Mouse (Mus musculus): ENCODE results near the gene Pdzrn4. TPM values are rescaled to one million over a fixed set of nuclear protein-coding genes. Genes with fewer than 3 reads are reported as not detected.

The Pdzrn4 gene
- polyA plus RNA-seq, 1 experiment from 2014 or later: 0.03 TPM

- Histone ChIP-seq H3K4me2 (no peak overlapping the region), H3K27me3 (no peaks in the 10 kb centered on the region), H3K4me1 (replicated peaks) (no peaks in the 10 kb centered on the region), H3K27ac (no peak overlapping the region), H3K4me3 (replicated peaks) (no peak overlapping the region), H3K9ac (no peak overlapping the region), H3K9me3 (replicated peaks) (no peaks in the 10 kb centered on the region), H3K36me3 (no peaks in the 10 kb centered on the region)
- 62% methylated on average over 3 of the region's 3 CpGs for WGBS (ENCODE audit: insufficient replicate concordance)
- DNase-seq (no peak), ATAC-seq (ENCODE audit: low read depth) (no peak)
These were observed 159.0 kb downstream of the Pdzrn4 start for GRCm38 (mm10) chr15:92555716-92556115.

- WGBS (ENCODE audit: insufficient replicate concordance): 62% methylated on average over 5 of the region's 5 CpGs
- H3K4me1 ChIP-seq (replicated peaks): no peaks in the 10 kb centered on the region
- no peak for DNase-seq
- no peak for ATAC-seq (ENCODE audit: low read depth)
- no peak overlapping the region for H3K4me3 ChIP-seq (replicated peaks)
- no peak overlapping the region for H3K4me2 ChIP-seq
- H3K36me3 ChIP-seq: no peaks in the 10 kb centered on the region
- no peaks in the 10 kb centered on the region for H3K27me3 ChIP-seq
- H3K9me3 ChIP-seq (replicated peaks): no peaks in the 10 kb centered on the region
- H3K9ac ChIP-seq: no peak overlapping the region
- H3K27ac ChIP-seq: no peak overlapping the region
These were observed 161.9 kb downstream of the Pdzrn4 start for GRCm38 (mm10) chr15:92558592-92558991.

GRCm38 (mm10) chr15:92562149-92562548, 165.5 kb downstream of the Pdzrn4 start:
- H3K27ac ChIP-seq: no peak overlapping the region
- H3K4me1 ChIP-seq (replicated peaks): no peaks in the 10 kb centered on the region
- no peak for DNase-seq
- no peak overlapping the region for H3K4me3 ChIP-seq (replicated peaks)
- ATAC-seq (ENCODE audit: low read depth): no peak
- no peaks in the 10 kb centered on the region for H3K36me3 ChIP-seq
- no peaks in the 10 kb centered on the region for H3K9me3 ChIP-seq (replicated peaks)
- no peak overlapping the region for H3K9ac ChIP-seq
- WGBS (ENCODE audit: insufficient replicate concordance): 64% methylated on average over 6 of the region's 6 CpGs
- no peak overlapping the region for H3K4me2 ChIP-seq
- H3K27me3 ChIP-seq: no peaks in the 10 kb centered on the region

DNA sequence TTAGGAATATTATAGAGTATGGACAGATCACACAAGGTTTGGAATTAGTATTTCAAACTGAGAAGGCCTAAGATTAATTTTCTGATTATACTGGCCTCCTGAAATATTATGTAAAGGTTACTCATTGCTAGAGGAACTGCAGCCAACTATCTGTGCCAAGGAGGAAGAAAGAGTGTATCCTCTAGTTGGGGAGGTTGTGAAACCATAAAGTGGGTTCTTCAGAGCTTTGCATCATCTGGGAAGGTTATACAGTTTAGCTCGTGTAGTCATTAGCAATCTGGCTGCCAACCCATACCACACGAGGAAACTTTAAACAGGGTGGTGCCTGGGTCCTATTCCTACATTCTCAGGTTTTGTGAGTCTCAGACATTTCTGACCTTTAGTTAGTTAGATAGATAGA, 166.9 kb downstream of the Pdzrn4 start:
- no peak for ATAC-seq (ENCODE audit: low read depth)
- Histone ChIP-seq H3K4me3 (replicated peaks) (no peak overlapping the region), H3K4me2 (no peak overlapping the region), H3K27me3 (no peaks in the 10 kb centered on the region), H3K4me1 (replicated peaks) (no peaks in the 10 kb centered on the region), H3K9ac (no peak overlapping the region), H3K27ac (no peak overlapping the region), H3K36me3 (no peaks in the 10 kb centered on the region), H3K9me3 (replicated peaks) (no peaks in the 10 kb centered on the region)
- WGBS (ENCODE audit: insufficient replicate concordance): 59% methylated on average over 2 of the region's 2 CpGs
- DNase-seq: no peak

DNA sequence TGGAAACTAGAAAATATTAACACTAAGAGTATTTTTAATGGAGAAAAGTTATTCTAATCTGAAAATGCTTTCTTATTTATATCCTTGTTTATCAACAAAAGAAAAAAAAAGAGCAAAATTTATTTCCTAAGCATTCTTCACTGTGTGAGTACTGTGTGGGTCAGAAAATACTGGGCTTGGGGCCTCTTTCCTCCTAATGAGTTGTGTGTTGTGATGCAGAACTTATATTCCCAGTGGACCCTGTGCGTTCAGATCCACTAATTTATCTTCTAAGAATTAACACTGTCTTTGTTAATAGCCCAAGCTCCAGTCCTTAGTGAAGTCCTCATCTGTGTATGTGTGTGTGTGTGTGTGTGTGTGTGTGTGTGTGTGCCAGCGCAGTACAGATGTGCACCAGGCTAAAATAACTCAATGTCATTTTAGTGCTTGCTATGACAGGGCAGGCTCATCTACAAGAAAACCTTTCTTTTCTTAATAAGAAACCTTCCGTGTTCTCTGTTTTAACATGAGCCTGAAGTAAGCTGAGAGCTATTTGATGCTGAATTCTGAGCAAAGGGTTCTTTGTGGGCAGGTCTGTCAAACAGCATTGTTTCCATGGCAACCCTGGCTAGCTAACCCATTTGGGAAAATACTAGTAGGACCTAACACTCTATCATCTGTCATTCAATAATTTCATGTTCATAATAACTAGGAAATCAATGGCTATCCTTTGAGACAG, 174.0 kb downstream of the Pdzrn4 start:
- H3K4me3 ChIP-seq (replicated peaks): no peak overlapping the region
- ATAC-seq (ENCODE audit: low read depth): no peak
- H3K4me1 ChIP-seq (replicated peaks): no peaks in the 10 kb centered on the region
- H3K9me3 ChIP-seq (replicated peaks): no peaks in the 10 kb centered on the region
- H3K27ac ChIP-seq: no peak overlapping the region
- H3K27me3 ChIP-seq: no peaks in the 10 kb centered on the region
- no peak for DNase-seq
- 57% methylated on average over 3 of the region's 3 CpGs for WGBS (ENCODE audit: insufficient replicate concordance)
- no peak overlapping the region for H3K9ac ChIP-seq
- H3K36me3 ChIP-seq: no peaks in the 10 kb centered on the region
- H3K4me2 ChIP-seq: no peak overlapping the region

DNA sequence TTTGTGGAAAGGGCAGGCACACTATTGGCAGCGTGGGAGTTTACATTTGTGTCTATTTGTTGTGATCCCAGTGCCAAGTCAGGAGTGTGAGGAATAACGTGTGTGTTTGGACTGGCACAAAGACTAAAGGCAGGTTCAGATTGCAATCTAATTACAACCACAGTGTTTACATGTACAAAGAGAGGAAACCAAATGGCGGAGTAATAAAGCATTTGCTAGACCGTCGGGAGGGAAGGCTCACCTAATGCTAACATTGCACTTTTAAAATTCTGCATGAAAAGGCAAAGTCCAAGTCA, 174.5 kb downstream of the Pdzrn4 start:
- 62% methylated on average over 5 of the region's 5 CpGs for WGBS (ENCODE audit: insufficient replicate concordance)
- Histone ChIP-seq H3K27me3 (no peaks in the 10 kb centered on the region), H3K4me3 (replicated peaks) (no peak overlapping the region), H3K9ac (no peak overlapping the region), H3K36me3 (no peaks in the 10 kb centered on the region), H3K27ac (no peak overlapping the region), H3K4me1 (replicated peaks) (no peaks in the 10 kb centered on the region), H3K4me2 (no peak overlapping the region), H3K9me3 (replicated peaks) (no peaks in the 10 kb centered on the region)
- no peak for ATAC-seq (ENCODE audit: low read depth)
- DNase-seq: no peak

DNA sequence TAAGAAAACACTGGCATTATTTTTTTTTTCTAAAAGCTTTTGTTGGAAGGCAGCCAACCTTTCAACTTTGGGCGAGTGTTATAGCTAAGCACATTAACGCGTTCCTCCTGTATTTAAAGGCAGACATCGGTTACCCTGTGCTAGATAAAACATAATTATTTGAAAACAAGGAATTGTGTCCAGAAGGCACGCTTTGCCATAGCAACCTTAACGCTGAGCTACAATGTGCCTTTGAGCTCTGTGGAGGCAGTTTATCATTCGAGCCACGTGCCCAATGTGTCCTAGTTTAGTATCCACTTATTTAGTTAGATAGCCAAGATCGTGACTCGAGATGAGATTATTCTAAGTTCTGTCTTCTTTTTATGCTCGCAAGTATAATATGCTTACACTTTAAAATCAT, 180.8 kb downstream of the Pdzrn4 start:
- no peak for ATAC-seq (ENCODE audit: low read depth)
- H3K27me3 ChIP-seq: no peaks in the 10 kb centered on the region
- H3K9ac ChIP-seq: no peak overlapping the region
- H3K4me2 ChIP-seq: no peak overlapping the region
- H3K4me3 ChIP-seq (replicated peaks): no peak overlapping the region
- WGBS (ENCODE audit: insufficient replicate concordance): 74% methylated on average over 11 of the region's 11 CpGs
- DNase-seq: no peak
- H3K4me1 ChIP-seq (replicated peaks): no peaks in the 10 kb centered on the region
- no peaks in the 10 kb centered on the region for H3K9me3 ChIP-seq (replicated peaks)
- no peaks in the 10 kb centered on the region for H3K36me3 ChIP-seq
- H3K27ac ChIP-seq: no peak overlapping the region

DNA sequence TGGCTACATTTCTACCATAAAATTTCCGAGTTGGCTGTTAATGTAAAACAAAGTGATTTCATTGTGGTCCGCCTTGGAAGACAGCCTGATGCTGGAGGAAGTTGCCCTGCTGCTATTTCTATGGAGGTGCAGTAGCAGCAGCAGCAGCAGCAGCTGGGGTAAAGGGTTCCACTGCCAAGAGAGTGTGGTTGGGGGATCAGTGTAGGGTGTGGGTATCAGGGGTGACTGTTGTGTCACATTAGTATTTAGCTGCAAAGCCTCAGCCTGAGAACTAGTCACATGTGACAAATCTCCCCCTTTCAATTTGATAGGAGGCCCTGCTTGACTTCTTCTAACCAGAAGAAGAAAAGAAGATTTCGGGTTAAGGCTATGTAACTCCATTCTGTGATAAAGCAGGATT, 183.5 kb downstream of the Pdzrn4 start:
- Histone ChIP-seq H3K4me1 (replicated peaks) (no peaks in the 10 kb centered on the region), H3K27me3 (no peaks in the 10 kb centered on the region), H3K36me3 (no peaks in the 10 kb centered on the region), H3K9me3 (replicated peaks) (no peaks in the 10 kb centered on the region), H3K4me2 (no peak overlapping the region), H3K4me3 (replicated peaks) (no peak overlapping the region), H3K9ac (no peak overlapping the region), H3K27ac (no peak overlapping the region)
- WGBS (ENCODE audit: insufficient replicate concordance): 38% methylated on average over 3 of the region's 3 CpGs
- no peak for ATAC-seq (ENCODE audit: low read depth)
- DNase-seq: no peak

DNA sequence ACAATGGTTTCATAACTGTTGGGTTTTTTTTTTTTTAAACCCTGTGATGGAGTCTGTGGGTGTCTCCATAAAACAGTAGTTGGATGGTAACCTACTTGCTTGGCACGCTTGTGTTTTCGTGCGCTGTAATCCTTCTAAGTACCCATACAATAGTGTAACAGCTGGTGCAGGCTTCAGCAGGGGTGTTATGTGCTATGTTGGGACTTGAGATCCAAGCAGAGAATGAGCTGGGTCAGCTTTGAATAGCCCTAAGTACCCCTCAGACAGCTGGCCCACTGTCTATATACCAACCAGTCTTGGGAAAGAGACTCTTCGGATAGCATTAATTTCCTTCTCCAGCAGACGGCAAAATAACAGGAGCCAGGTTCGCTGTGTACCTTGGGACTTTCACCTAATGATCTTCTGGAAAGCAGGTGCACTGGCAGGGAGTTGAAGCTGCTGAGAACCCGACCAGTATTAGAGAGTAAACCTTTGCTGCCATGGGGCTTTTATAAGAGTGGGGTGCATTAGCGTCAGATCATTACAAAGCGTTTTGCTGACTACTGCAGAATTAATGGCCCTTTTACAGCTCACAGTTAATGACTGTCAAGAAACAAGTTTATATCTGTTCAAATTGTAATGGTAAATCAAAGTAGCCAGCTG, 184.2 kb downstream of the Pdzrn4 start:
- H3K9ac ChIP-seq: no peak overlapping the region
- no peak overlapping the region for H3K4me2 ChIP-seq
- H3K27ac ChIP-seq: no peak overlapping the region
- WGBS (ENCODE audit: insufficient replicate concordance): 72% methylated on average over 9 of the region's 9 CpGs
- no peaks in the 10 kb centered on the region for H3K36me3 ChIP-seq
- no peaks in the 10 kb centered on the region for H3K9me3 ChIP-seq (replicated peaks)
- no peak overlapping the region for H3K4me3 ChIP-seq (replicated peaks)
- ATAC-seq (ENCODE audit: low read depth): no peak
- H3K27me3 ChIP-seq: no peaks in the 10 kb centered on the region
- H3K4me1 ChIP-seq (replicated peaks): no peaks in the 10 kb centered on the region
- DNase-seq: no peak

DNA sequence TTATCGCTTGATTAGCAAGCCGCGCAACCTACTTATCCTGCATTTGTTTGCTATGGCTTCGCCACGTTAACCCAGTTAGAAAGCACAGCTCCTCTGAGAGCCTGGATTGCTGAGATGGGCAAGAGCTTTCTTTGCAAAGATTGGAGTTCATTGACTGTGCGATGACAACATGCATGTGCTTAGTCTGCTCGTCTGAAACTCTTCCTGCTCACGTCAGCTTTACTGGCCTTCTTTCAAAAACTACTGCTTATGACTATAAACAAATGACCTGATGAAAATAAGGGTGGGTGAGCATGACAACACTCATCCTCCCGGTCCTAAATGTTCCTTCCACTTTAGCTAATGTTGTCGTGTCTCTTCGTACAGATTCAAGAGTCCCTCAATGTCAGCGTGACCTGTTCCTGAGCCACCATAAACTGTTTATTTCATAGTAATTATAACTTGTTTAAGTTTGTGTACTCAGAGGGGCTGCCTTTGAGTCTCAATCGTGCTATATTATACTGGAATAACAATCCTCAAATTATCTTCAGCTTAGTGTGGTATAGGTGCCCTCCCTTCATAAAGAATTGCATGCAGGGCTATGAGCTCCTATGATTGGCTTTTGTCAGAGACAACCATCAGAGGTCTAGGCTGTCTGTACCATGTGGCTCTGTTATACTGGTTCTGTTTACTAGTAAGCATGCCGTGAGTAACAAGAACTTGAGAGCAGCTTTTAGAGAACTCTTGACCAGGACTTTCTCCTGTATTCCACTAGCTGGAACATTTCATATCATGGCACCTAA, 187.9 kb downstream of the Pdzrn4 start:
- Histone ChIP-seq H3K9ac (no peak overlapping the region), H3K4me2 (no peak overlapping the region), H3K9me3 (replicated peaks) (no peaks in the 10 kb centered on the region), H3K4me3 (replicated peaks) (no peak overlapping the region), H3K36me3 (no peaks in the 10 kb centered on the region), H3K27ac (no peak overlapping the region), H3K4me1 (replicated peaks) (no peaks in the 10 kb centered on the region), H3K27me3 (no peaks in the 10 kb centered on the region)
- no peak for DNase-seq
- no peak for ATAC-seq (ENCODE audit: low read depth)
- WGBS (ENCODE audit: insufficient replicate concordance): 69% methylated on average over 14 of the region's 14 CpGs

DNA sequence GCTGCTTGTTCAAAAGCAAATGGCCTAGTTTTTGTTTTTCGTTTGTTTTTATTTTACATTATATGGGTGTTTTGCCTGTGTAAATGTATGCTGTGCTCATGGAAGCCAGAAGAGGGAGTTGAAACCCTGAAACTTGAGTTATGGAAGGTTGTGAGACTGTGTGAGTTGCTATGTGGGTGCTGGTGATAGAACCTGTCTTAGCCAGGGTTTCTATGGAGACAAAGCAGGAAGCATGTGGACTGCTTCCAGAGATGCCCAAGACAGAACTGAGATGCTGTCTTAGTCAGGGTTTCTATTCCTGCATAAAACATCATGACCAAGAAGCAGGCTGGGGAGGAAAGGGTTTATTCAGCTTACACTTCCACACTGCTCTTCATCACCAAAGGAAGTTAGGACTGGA, 190.8 kb downstream of the Pdzrn4 start:
- no peak for ATAC-seq (ENCODE audit: low read depth)
- no peak overlapping the region for H3K27ac ChIP-seq
- H3K9me3 ChIP-seq (replicated peaks): no peaks in the 10 kb centered on the region
- H3K4me2 ChIP-seq: no peak overlapping the region
- H3K36me3 ChIP-seq: no peaks in the 10 kb centered on the region
- DNase-seq: no peak
- no peaks in the 10 kb centered on the region for H3K4me1 ChIP-seq (replicated peaks)
- H3K9ac ChIP-seq: no peak overlapping the region
- no peak overlapping the region for H3K4me3 ChIP-seq (replicated peaks)
- no peaks in the 10 kb centered on the region for H3K27me3 ChIP-seq
- 58% methylated on average over 1 of the region's 1 CpGs for WGBS (ENCODE audit: insufficient replicate concordance)

- H3K27me3 ChIP-seq: peaks cover 8% of the 10 kb centered on the region; the same call in 1 of the 2 replicates
- ATAC-seq (ENCODE audit: low read depth): no peak
- no peak overlapping the region for H3K4me2 ChIP-seq
- no peak overlapping the region for H3K27ac ChIP-seq
- no peak overlapping the region for H3K4me3 ChIP-seq (replicated peaks)
- H3K9me3 ChIP-seq (replicated peaks): no peaks in the 10 kb centered on the region
- 49% methylated on average over 2 of the region's 2 CpGs for WGBS (ENCODE audit: insufficient replicate concordance)
- no peaks in the 10 kb centered on the region for H3K4me1 ChIP-seq (replicated peaks)
- H3K36me3 ChIP-seq: no peaks in the 10 kb centered on the region
- DNase-seq: no peak
- H3K9ac ChIP-seq: no peak overlapping the region
These were observed 198.0 kb downstream of the Pdzrn4 start for GRCm38 (mm10) chr15:92594721-92595120.

Measured in liver, embryonic 13.5 days (tissue).